Mouse (Mus musculus) MEL (cell line): ENCODE results near the gene Rnf141. TPM values are rescaled to one million over a fixed set of nuclear protein-coding genes. Genes with fewer than 3 reads are reported as not detected.

ENCODE experiments used
- DNase-seq: peaks from one replicate; pipeline ENCODE4 v3.0.0; 2011; ENCODE audit warnings: low read depth, low spot score
- H3K27ac ChIP-seq: 2 replicates; pipeline ENCODE4 v1.5.1; 2012; ENCODE audit warnings: low read depth, mild to moderate bottlenecking, control low read depth, low read length, moderate library complexity; ENCODE audit not compliant: control insufficient read depth
- H3K27me3 ChIP-seq, 2 experiments: fragments of 150-350 bp in 1 of 2; sonication (generic) in 1 of 2; 2 replicates each; pipeline ENCODE4 v1.6.1; 2012; ENCODE audit warnings: low read length in 2 of 2, mild to moderate bottlenecking in 2 of 2, improper control_type of control experiment in 1 of 2, moderate library complexity in 1 of 2; ENCODE audit not compliant: insufficient read depth in 2 of 2, control insufficient read depth in 1 of 2
- H3K36me3 ChIP-seq, 2 experiments: 2 replicates each; pipeline ENCODE4 v1.6.1; 2012 to 2014; ENCODE audit warnings: low read length in 2 of 2, improper control_type of control experiment in 1 of 2, inconsistent platforms in 1 of 2, mild to moderate bottlenecking in 1 of 2; ENCODE audit not compliant: insufficient read depth in 2 of 2, control insufficient read depth in 1 of 2
- H3K4me1 ChIP-seq, 2 experiments: fragments of 150-350 bp in 1 of 2; sonication (generic) in 1 of 2; 2 replicates each; pipeline ENCODE4 v1.6.1; 2012; ENCODE audit warnings: low read length in 2 of 2, improper control_type of control experiment in 1 of 2, mild to moderate bottlenecking in 1 of 2; ENCODE audit not compliant: insufficient read depth in 2 of 2, control insufficient read depth in 1 of 2
- H3K4me3 ChIP-seq, 2 experiments: fragments of 150-350 bp in 1 of 2; sonication (generic) in 1 of 2; 2 replicates each; pipeline ENCODE4 v1.5.1; 2012; ENCODE audit warnings: low read depth in 2 of 2, low read length in 2 of 2, mild to moderate bottlenecking in 2 of 2, moderate library complexity in 2 of 2, control low read depth in 1 of 2, improper control_type of control experiment in 1 of 2; ENCODE audit not compliant: control insufficient read depth in 1 of 2, insufficient read depth in 1 of 2
- H3K79me2 ChIP-seq: 2 replicates; pipeline ENCODE4 v1.6.1; 2012; ENCODE audit warnings: mild to moderate bottlenecking, low read length, moderate library complexity; ENCODE audit not compliant: control insufficient read depth, poor library complexity, insufficient read depth
- H3K9ac ChIP-seq: 2 replicates; pipeline ENCODE4 v1.6.1; 2012; ENCODE audit warnings: low read depth, mild to moderate bottlenecking, control low read depth, low read length, moderate library complexity; ENCODE audit not compliant: control insufficient read depth, poor library complexity, severe bottlenecking
- H3K9me3 ChIP-seq: fragments of 150-350 bp; sonication (generic); replicated peaks from 2 replicates; pipeline ENCODE4 v1.6.1; 2012; ENCODE audit warnings: mild to moderate bottlenecking, low read length, improper control_type of control experiment, moderate library complexity; ENCODE audit not compliant: insufficient read depth
- BHLHE40 ChIP-seq: IDR thresholded peaks from 2 replicates; pipeline ENCODE4 v1.6.1; 2012; ENCODE audit warnings: low read depth, mild to moderate bottlenecking, inconsistent platforms, low read length, improper control_type of control experiment, borderline replicate concordance
- CHD2 ChIP-seq: IDR thresholded peaks from 2 replicates; pipeline ENCODE4 v1.6.1; 2011; ENCODE audit warnings: low read length, improper control_type of control experiment
- EP300 ChIP-seq, 2 experiments: IDR thresholded peaks; 2 replicates each; pipeline ENCODE4 v1.6.1; 2011; ENCODE audit warnings: improper control_type of control experiment in 2 of 2, low read length in 2 of 2, low read depth in 1 of 2, mild to moderate bottlenecking in 1 of 2
- ETS1 ChIP-seq: IDR thresholded peaks from 2 replicates; pipeline ENCODE4 v1.6.1; 2012; ENCODE audit warnings: low read depth, mild to moderate bottlenecking, inconsistent platforms, low read length, improper control_type of control experiment, moderate library complexity
- HCFC1 ChIP-seq: IDR thresholded peaks from 2 replicates; pipeline ENCODE4 v1.6.1; 2012; ENCODE audit warnings: low read depth, mild to moderate bottlenecking, inconsistent platforms, low read length, improper control_type of control experiment, moderate library complexity
- KAT2A ChIP-seq: conservative IDR thresholded peaks from 2 replicates; pipeline ENCODE4 v1.6.1; 2012; ENCODE audit warnings: low read depth, low read length, improper control_type of control experiment, inconsistent platforms
- MAFK ChIP-seq: IDR thresholded peaks from 2 replicates; pipeline ENCODE4 v1.6.1; 2011; ENCODE audit warnings: low read depth, mild to moderate bottlenecking, low read length, improper control_type of control experiment, borderline replicate concordance
- MAZ ChIP-seq: IDR thresholded peaks from 2 replicates; pipeline ENCODE4 v1.6.1; 2012; ENCODE audit warnings: low read depth, mild to moderate bottlenecking, inconsistent platforms, low read length, improper control_type of control experiment
- MEF2A ChIP-seq: IDR thresholded peaks from 2 replicates; pipeline ENCODE4 v1.6.1; 2014; ENCODE audit warnings: low read depth, mild to moderate bottlenecking, inconsistent platforms, low read length, improper control_type of control experiment; ENCODE audit not compliant: poor library complexity, insufficient replicate concordance, severe bottlenecking; ENCODE audit errors: extremely low read depth
- MYB ChIP-seq: IDR thresholded peaks from 2 replicates; pipeline ENCODE4 v1.6.1; 2011; ENCODE audit warnings: mild to moderate bottlenecking, low read depth, low read length, improper control_type of control experiment
- MYC ChIP-seq: IDR thresholded peaks from 2 replicates; pipeline ENCODE4 v1.6.1; 2011; ENCODE audit warnings: low read depth, mild to moderate bottlenecking, low read length, improper control_type of control experiment, moderate library complexity
- NELFE ChIP-seq: IDR thresholded peaks from 2 replicates; pipeline ENCODE4 v1.6.1; 2011; ENCODE audit warnings: low read depth, low read length, improper control_type of control experiment
- NRF1 ChIP-seq: IDR thresholded peaks from 2 replicates; pipeline ENCODE4 v1.6.1; 2014; ENCODE audit warnings: low read depth, mild to moderate bottlenecking, inconsistent platforms, low read length, improper control_type of control experiment, moderate library complexity; ENCODE audit not compliant: poor library complexity, insufficient read depth, severe bottlenecking
- POLR2A ChIP-seq, 2 experiments: IDR thresholded peaks; 2 replicates each; pipeline ENCODE4 v1.6.1; 2011 to 2012; ENCODE audit warnings: low read length in 2 of 2, mild to moderate bottlenecking in 2 of 2, control low read depth in 1 of 2, improper control_type of control experiment in 1 of 2, low read depth in 1 of 2, moderate library complexity in 1 of 2; ENCODE audit not compliant: control insufficient read depth in 1 of 2, insufficient read depth in 1 of 2, poor library complexity in 1 of 2
- POLR2AphosphoS2 ChIP-seq: IDR thresholded peaks from 2 replicates; pipeline ENCODE4 v1.6.1; 2011; ENCODE audit warnings: low read length, improper control_type of control experiment
- POLR2AphosphoS5 ChIP-seq: IDR thresholded peaks from 2 replicates; pipeline ENCODE4 v1.6.1; 2012; ENCODE audit warnings: low read depth, borderline replicate concordance, mild to moderate bottlenecking, inconsistent platforms, low read length, moderate library complexity, mixed read lengths
- SIN3A ChIP-seq: IDR thresholded peaks from 2 replicates; pipeline ENCODE4 v1.6.1; 2012; ENCODE audit warnings: low read length, improper control_type of control experiment, inconsistent platforms
- SMC3 ChIP-seq: IDR thresholded peaks from 2 replicates; pipeline ENCODE4 v1.6.1; 2011; ENCODE audit warnings: low read depth, low read length, improper control_type of control experiment
- TBP ChIP-seq: IDR thresholded peaks from 2 replicates; pipeline ENCODE4 v1.8.0; 2011; ENCODE audit warnings: low read depth, low read length, improper control_type of control experiment
- ZC3H11A ChIP-seq: IDR thresholded peaks from 2 replicates; pipeline ENCODE4 v1.6.1; 2012; ENCODE audit warnings: low read depth, mild to moderate bottlenecking, inconsistent platforms, low read length, improper control_type of control experiment
- ZNF384 ChIP-seq: IDR thresholded peaks from 2 replicates; pipeline ENCODE4 v1.6.1; 2012; ENCODE audit warnings: low read depth, mild to moderate bottlenecking, inconsistent platforms, low read length, improper control_type of control experiment
- polyA plus RNA-seq, 2 experiments: library from polyadenylated mRNA; stranded (reverse) in 1 of 2; unstranded in 1 of 2; fragments of >175 nt in 1 of 2; fragments of >200 nt in 1 of 2; gene quantifications; 2 replicates each; pipeline versions ENCODE4 v1.2.1 to v1.2.4; 2012; ENCODE audit warnings: low replicate concordance in 2 of 2, low read depth in 1 of 2; ENCODE audit not compliant: insufficient read length in 2 of 2, insufficient read depth in 1 of 2, missing spikeins in 1 of 2
- total RNA-seq: library from RNA; depleted of rRNA; stranded (reverse); fragments of 300-350 nt; gene quantifications from 2 replicates; pipeline ENCODE4 v1.2.3, GENCODE M21; 2012

Rnf141 gene
- total and polyA plus RNA-seq, 3 experiments, result 18.8 to 19.7 TPM; not detected in 1

DNA sequence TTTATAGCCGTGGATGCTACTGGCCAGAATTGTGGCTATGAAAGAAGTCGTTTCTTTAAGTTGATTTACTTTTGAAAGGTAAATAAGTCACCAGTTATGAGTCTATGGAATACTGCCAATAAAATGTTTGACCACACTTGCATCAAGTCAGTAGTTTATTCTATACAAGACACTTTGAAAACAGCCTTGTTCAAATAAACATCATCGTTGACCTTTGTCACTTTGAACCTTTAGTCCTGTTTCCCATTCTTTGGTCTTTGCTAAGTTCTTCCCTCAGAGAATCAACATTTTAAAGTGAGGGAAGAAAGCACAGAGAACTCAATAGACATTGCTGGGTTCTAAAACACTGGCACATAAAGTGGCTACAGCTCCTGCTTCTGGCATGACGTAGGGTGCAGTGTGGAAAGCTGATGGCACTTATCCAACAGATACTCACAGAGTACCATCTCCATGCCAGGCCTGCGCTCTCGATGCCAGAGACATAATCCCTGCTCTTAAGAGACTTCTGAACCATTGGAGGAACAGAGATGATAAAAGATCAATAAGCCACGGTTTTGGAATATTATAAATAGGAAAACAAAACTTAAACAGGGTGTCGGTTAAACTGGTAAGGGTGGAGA, 10.8 kb upstream of the Rnf141 start:
- H3K4me1 ChIP-seq, result peaks cover 0 to 5% of the 10 kb centered on the region in 2 experiments; a peak in 1 of 4 replicates
- no peak overlapping the region for H3K27ac ChIP-seq
- no peaks in the 10 kb centered on the region for H3K9me3 ChIP-seq
- H3K4me3 ChIP-seq, result no peak overlapping the region
- peaks cover 0 to 7% of the 10 kb centered on the region in 2 experiments; a peak in 3 of 4 replicates for H3K27me3 ChIP-seq
- no peaks in the 10 kb centered on the region for H3K79me2 ChIP-seq
- no peak for TF ChIP-seq MAZ
- no peak for TF ChIP-seq SIN3A
- TF ChIP-seq CHD2, result no peak
- no peak for TF ChIP-seq POLR2AphosphoS2
- no peak for TF ChIP-seq ETS1
- TF ChIP-seq EP300 (IDR thresholded peaks at IDR 0.05; ENCODE audit: low read depth in 1 of 2, low read length in 2 of 2), result no peak
- no peak for TF ChIP-seq POLR2AphosphoS5
- TF ChIP-seq ZNF384, result no peak
- TF ChIP-seq MYC, result no peak
- TF ChIP-seq TBP, result no peak
- TF ChIP-seq NELFE, result no peak
- no peak for TF ChIP-seq HCFC1
- TF ChIP-seq MYB, result no peak
- no peak for TF ChIP-seq POLR2A (IDR thresholded peaks at IDR 0.05; ENCODE audit: control insufficient read depth in 1 of 2, insufficient read depth in 1 of 2, low read depth in 1 of 2, low read length in 2 of 2, poor library complexity in 1 of 2)
- TF ChIP-seq NRF1, result no peak
- TF ChIP-seq BHLHE40, result no peak
- TF ChIP-seq KAT2A, result no peak
- no peak for TF ChIP-seq ZC3H11A
- no peak for TF ChIP-seq SMC3
- TF ChIP-seq MAFK, result no peak
- H3K9ac ChIP-seq, result no peak overlapping the region
- no peak for DNase-seq
- H3K36me3 ChIP-seq, result peaks cover 0 to 1% of the 10 kb centered on the region in 2 experiments; a peak in 2 of 4 replicates

DNA sequence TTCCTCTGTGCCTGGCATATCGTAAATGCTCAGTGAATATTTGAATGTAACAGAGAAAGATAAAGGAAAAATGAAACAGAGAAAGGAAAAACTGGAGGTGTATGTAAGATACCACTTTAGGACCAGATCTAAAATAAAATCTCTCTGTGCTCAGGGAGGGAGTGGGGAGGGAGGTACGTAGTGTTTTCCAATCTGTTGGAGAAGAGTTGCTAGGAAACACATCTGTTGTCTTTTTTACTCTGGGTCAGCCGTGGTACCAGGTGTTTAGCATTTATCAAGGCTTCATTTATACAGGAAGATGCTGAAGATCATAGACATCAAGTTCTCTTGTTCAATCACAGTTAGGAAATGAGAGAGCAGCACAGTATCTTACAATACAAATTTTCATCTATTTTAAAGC, 10.3 kb upstream of the Rnf141 start:
- Histone ChIP-seq H3K9me3 (no peaks in the 10 kb centered on the region), H3K27ac (no peak overlapping the region), H3K27me3 (peaks cover under 1 to 10% of the 10 kb centered on the region in 2 experiments; a peak in 3 of 4 replicates), H3K4me1 (0 out of 4 replicates have a peak, but pooled peaks cover 0 to under 1% of the 10 kb centered on the region in 2 experiments), H3K79me2 (no peaks in the 10 kb centered on the region), H3K4me3 (no peak overlapping the region), H3K36me3 (no peaks in the 10 kb centered on the region), H3K9ac (no peak overlapping the region)
- TF ChIP-seq MAZ, result no peak
- TF ChIP-seq ZC3H11A, result no peak
- TF ChIP-seq MEF2A, result no peak
- TF ChIP-seq SIN3A, result no peak
- TF ChIP-seq ZNF384, result no peak
- DNase-seq, result no peak
